Mouse (Mus musculus): ENCODE measurements around the gene Pycr1.

The Pycr1 gene

GRCm38 (mm10) chr11:120606764-120607163 is 36.8 kb downstream of the Pycr1 start:
- no peak for DNase-seq (ENCODE audit: extremely low read depth, low read depth)

- DNase-seq (ENCODE audit: extremely low read depth, low read depth), result no peak
Observed at GRCm38 (mm10) chr11:120605667-120606066, 37.9 kb downstream of the Pycr1 start.

GRCm38 (mm10) chr11:120603545-120603944 is 40.0 kb downstream of the Pycr1 start:
- no peak for DNase-seq (ENCODE audit: extremely low read depth, low read depth)

GRCm38 (mm10) chr11:120600716-120601115 is 42.9 kb downstream of the Pycr1 start:
- DNase-seq (ENCODE audit: extremely low read depth, low read depth), result no peak

GRCm38 (mm10) chr11:120598990-120599549 is 44.5 kb downstream of the Pycr1 start:
- DNase-seq (ENCODE audit: extremely low read depth, low read depth), result no peak

GRCm38 (mm10) chr11:120598283-120598989 is 45.1 kb downstream of the Pycr1 start, which contains the start of the genes Alyref and Anapc11:
TSS of gene Alyref (minus strand) at chr11:120598365.
TSS of gene Anapc11 (plus strand) at chr11:120598421.
- peak; percentile 78 for DNase-seq (ENCODE audit: extremely low read depth, low read depth)

- DNase-seq (ENCODE audit: extremely low read depth, low read depth), result no peak
Observed at GRCm38 (mm10) chr11:120597240-120598235, 46.0 kb downstream of the Pycr1 start.

GRCm38 (mm10) chr11:120588531-120588930 is 55.0 kb downstream of the Pycr1 start:
- peak; percentile 78 for DNase-seq (ENCODE audit: extremely low read depth, low read depth)
